Mouse (Mus musculus): ENCODE data around the gene Trim71. TPM values are rescaled to one million over a fixed set of nuclear protein-coding genes. Genes with fewer than 3 reads are reported as not detected.

Trim71 gene
- total and polyA plus RNA-seq, 3 experiments = not detected

- TF ChIP-seq ELF1 (IDR thresholded peaks at IDR 0.05; ENCODE audit: low read depth, low read length) (no peak), KAT2A (conservative IDR thresholded peaks at IDR 0.05; ENCODE audit: low read depth, low read length) (no peak), NELFE (IDR thresholded peaks at IDR 0.05; ENCODE audit: low read depth, low read length) (no peak), MAX (IDR thresholded peaks at IDR 0.05; ENCODE audit: low read length) (no peak), ETS1 (IDR thresholded peaks at IDR 0.05; ENCODE audit: low read depth, low read length) (no peak), CTCF (IDR thresholded peaks at IDR 0.05 in 2 of 3, conservative IDR thresholded peaks at IDR 0.05 in 1 of 3; ENCODE audit: control insufficient read depth in 1 of 3, insufficient read depth in 1 of 3, low read depth in 2 of 3, low read length in 3 of 3, poor library complexity in 1 of 3, severe bottlenecking in 1 of 3) (no peak), MAFK (IDR thresholded peaks at IDR 0.05; ENCODE audit: borderline replicate concordance, low read depth, low read length) (no peak), HCFC1 (IDR thresholded peaks at IDR 0.05; ENCODE audit: low read depth, low read length) (no peak), RAD21 (IDR thresholded peaks at IDR 0.05; ENCODE audit: low read depth, low read length) (no peak), USF2 (IDR thresholded peaks at IDR 0.05; ENCODE audit: borderline replicate concordance in 1 of 2, insufficient read depth in 1 of 2, low read depth in 1 of 2, low read length in 2 of 2) (no peak), MAZ (IDR thresholded peaks at IDR 0.05; ENCODE audit: low read depth, low read length) (no peak), GABPA (IDR thresholded peaks at IDR 0.05; ENCODE audit: low read depth, low read length) (no peak), CHD1 (IDR thresholded peaks at IDR 0.05; ENCODE audit: low read depth, low read length) (no peak), TAL1 (IDR thresholded peaks at IDR 0.05; ENCODE audit: low read length) (no peak), POLR2AphosphoS5 (IDR thresholded peaks at IDR 0.05; ENCODE audit: borderline replicate concordance, low read depth, low read length) (no peak), RCOR1 (IDR thresholded peaks at IDR 0.05; ENCODE audit: low read depth, low read length) (no peak), UBTF (IDR thresholded peaks at IDR 0.05; ENCODE audit: borderline replicate concordance, insufficient read depth, low read depth, low read length) (no peak), USF1 (IDR thresholded peaks at IDR 0.05; ENCODE audit: low read depth, low read length) (no peak), ZMIZ1 (IDR thresholded peaks at IDR 0.05; ENCODE audit: low read depth, low read length) (no peak), GATA1 (IDR thresholded peaks at IDR 0.05; ENCODE audit: low read depth, low read length) (no peak)
- no peaks in the 10 kb centered on the region for H3K9me3 ChIP-seq (replicated peaks; ENCODE audit: insufficient read depth, low read length)
- no peak overlapping the region for H3K4me3 ChIP-seq (ENCODE audit: control insufficient read depth in 1 of 2, insufficient read depth in 1 of 2, low read depth in 2 of 2, low read length in 2 of 2)
- peaks cover 0 to 2% of the 10 kb centered on the region in 2 experiments; a peak in 1 of 4 replicates for H3K27me3 ChIP-seq (ENCODE audit: control insufficient read depth in 1 of 2, insufficient read depth in 2 of 2, low read length in 2 of 2)
- H3K4me1 ChIP-seq (ENCODE audit: control insufficient read depth in 1 of 2, insufficient read depth in 2 of 2, low read length in 2 of 2) = no peaks in the 10 kb centered on the region
- H3K27ac ChIP-seq (ENCODE audit: control insufficient read depth, low read depth, low read length) = no peak overlapping the region
- DNase-seq (ENCODE audit: low read depth, low spot score) = no peak
- no peaks in the 10 kb centered on the region for H3K79me2 ChIP-seq (ENCODE audit: control insufficient read depth, insufficient read depth, low read length, poor library complexity)
- no peak overlapping the region for H3K9ac ChIP-seq (ENCODE audit: control insufficient read depth, low read depth, low read length, poor library complexity, severe bottlenecking)
- no peaks in the 10 kb centered on the region for H3K36me3 ChIP-seq (ENCODE audit: control insufficient read depth in 1 of 2, insufficient read depth in 2 of 2, low read length in 2 of 2)
Measured at GRCm38 (mm10) chr9:114561671-114561971, 2.5 kb downstream of the Trim71 start.

All from MEL (cell line).